Mouse (Mus musculus): ENCODE results near the gene Fggy.

- TF ChIP-seq GATA1 (IDR thresholded peaks at IDR 0.05; ENCODE audit: low read length): no peak
- TF ChIP-seq TAL1 (IDR thresholded peaks at IDR 0.05; ENCODE audit: low read length): no peak
These were observed 68.3 kb downstream of the Fggy start for GRCm38 (mm10) chr4:95625651-95626050.

All from erythroblast, embryonic 14.5 days (primary cell).